Mouse (Mus musculus): Measurements from ENCODE around the gene Mpig6b. TPM values are rescaled to one million over a fixed set of nuclear protein-coding genes. Genes with fewer than 3 reads are reported as not detected.

Gene Mpig6b
- polyA plus RNA-seq (2012; ENCODE audit: insufficient read depth, insufficient read length, missing spikeins) = not detected in 2 replicates

- H3K4me3 ChIP-seq (ENCODE audit: insufficient read depth, low read depth, low read length) = peak within 1 kb of the TSS; percentile 42
- no peak within 1 kb of the TSS for H3K27ac ChIP-seq (replicated peaks; ENCODE audit: low read depth, low read length)
- H3K4me1 ChIP-seq (ENCODE audit: control insufficient read depth, insufficient read depth, insufficient read length, low read length) = no peaks in the 10 kb centered on the region
Measured at GRCm38 (mm10) chr17:35066084-35066483, at the start of gene Mpig6b. TSS of gene Mpig6b (minus strand) at chr17:35066184.

GRCm38 (mm10) chr17:35115046-35116019 is 49.3 kb upstream of the Mpig6b start, which contains the start of gene Ly6g5b:
TSS of gene Ly6g5b (minus strand) at chr17:35115428.
- Histone ChIP-seq H3K4me1 (ENCODE audit: control insufficient read depth, insufficient read depth, insufficient read length, low read length) (peaks cover 2% of the 10 kb centered on the region; the same call in 1 of the 2 replicates), H3K4me3 (ENCODE audit: insufficient read depth, low read depth, low read length) (no peak within 1 kb of the TSS), H3K27ac (replicated peaks; ENCODE audit: low read depth, low read length) (no peak within 1 kb of the TSS)

- Histone ChIP-seq H3K4me1 (ENCODE audit: control insufficient read depth, insufficient read depth, insufficient read length, low read length) (no peaks in the 10 kb centered on the region), H3K27ac (replicated peaks; ENCODE audit: low read depth, low read length) (no peak overlapping the region), H3K4me3 (ENCODE audit: insufficient read depth, low read depth, low read length) (no peak overlapping the region)
Measured at GRCm38 (mm10) chr17:35111774-35112173, 45.8 kb upstream of the Mpig6b start.

DNA sequence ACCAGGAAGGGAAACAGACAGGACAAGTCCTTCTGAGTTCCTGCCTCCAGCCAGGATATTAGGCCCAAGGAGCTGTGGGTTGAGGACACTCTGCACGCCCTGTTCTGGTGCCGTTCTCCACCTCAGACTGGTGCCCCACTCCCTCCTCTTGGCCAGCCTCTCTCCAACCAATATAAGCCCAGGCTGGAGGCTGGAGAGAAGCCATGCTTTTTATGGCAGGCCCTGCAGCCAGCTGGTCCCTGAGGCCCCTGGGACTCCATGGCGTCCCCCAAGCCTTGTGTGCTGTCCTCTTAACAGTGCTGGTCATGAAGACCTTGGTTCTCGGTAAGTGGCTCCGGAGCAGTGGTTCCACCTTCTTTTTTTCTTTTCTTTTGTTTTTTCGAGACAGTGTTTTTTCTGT is 42.1 kb upstream of the Mpig6b start, which contains the start of gene Ly6g5c:
Gene Ly6g5c, plus strand, starts transcription at position 183 of the 400 bp plus-strand sequence.
- no peak within 1 kb of the TSS for H3K4me3 ChIP-seq (ENCODE audit: insufficient read depth, low read depth, low read length)
- no peaks in the 10 kb centered on the region for H3K4me1 ChIP-seq (ENCODE audit: control insufficient read depth, insufficient read depth, insufficient read length, low read length)
- H3K27ac ChIP-seq (replicated peaks; ENCODE audit: low read depth, low read length) = no peak within 1 kb of the TSS

DNA sequence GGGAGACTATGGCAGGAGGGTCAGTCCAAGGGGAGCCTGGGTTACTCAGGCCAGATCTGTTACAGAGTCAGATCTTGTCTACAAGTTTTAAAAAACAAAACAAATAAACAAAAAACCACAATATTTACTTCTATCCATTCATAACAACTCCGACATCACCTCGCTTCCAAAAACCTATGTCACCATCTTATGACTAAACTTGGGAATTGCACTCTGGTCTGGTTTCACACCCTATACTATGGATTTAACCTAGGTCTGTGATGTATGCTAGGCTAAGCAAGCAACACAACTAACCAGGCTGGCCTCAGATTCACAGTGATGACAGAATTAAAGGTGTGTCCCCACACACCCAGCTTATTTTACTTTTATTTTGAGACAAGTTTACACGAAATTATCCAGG is 40.5 kb upstream of the Mpig6b start:
- no peaks in the 10 kb centered on the region for H3K4me1 ChIP-seq (ENCODE audit: control insufficient read depth, insufficient read depth, insufficient read length, low read length)
- no peak overlapping the region for H3K4me3 ChIP-seq (ENCODE audit: insufficient read depth, low read depth, low read length)
- H3K27ac ChIP-seq (replicated peaks; ENCODE audit: low read depth, low read length) = no peak overlapping the region

GRCm38 (mm10) chr17:35105740-35106389 is 39.9 kb upstream of the Mpig6b start:
- Histone ChIP-seq H3K4me3 (ENCODE audit: insufficient read depth, low read depth, low read length) (no peak overlapping the region), H3K4me1 (ENCODE audit: control insufficient read depth, insufficient read depth, insufficient read length, low read length) (no peaks in the 10 kb centered on the region), H3K27ac (replicated peaks; ENCODE audit: low read depth, low read length) (no peak overlapping the region)

GRCm38 (mm10) chr17:35104754-35105153 is 38.8 kb upstream of the Mpig6b start:
- no peak overlapping the region for H3K27ac ChIP-seq (replicated peaks; ENCODE audit: low read depth, low read length)
- H3K4me3 ChIP-seq (ENCODE audit: insufficient read depth, low read depth, low read length) = no peak overlapping the region
- no peaks in the 10 kb centered on the region for H3K4me1 ChIP-seq (ENCODE audit: control insufficient read depth, insufficient read depth, insufficient read length, low read length)

DNA sequence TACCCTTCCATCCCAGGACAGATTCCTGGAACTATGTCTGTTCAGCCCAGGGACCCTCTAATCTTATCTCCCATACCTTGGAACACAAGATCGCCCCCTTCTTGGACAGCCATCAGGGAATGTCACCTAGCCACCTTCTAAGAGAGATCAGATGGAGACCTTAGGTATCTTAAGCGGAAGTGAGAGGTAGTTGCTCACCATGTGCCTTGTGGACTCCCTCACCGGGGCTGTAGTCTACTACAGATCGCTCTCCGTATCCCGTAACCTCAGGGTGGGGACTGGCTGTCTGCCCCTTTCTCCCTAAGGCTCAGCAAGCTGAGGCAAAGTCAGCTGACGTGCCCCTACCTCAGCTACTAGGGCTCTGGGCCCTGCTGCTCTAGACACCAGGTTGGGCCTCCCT is 38.1 kb upstream of the Mpig6b start:
- Histone ChIP-seq H3K4me3 (ENCODE audit: insufficient read depth, low read depth, low read length) (no peak overlapping the region), H3K27ac (replicated peaks; ENCODE audit: low read depth, low read length) (no peak overlapping the region)

GRCm38 (mm10) chr17:35103221-35103690 is 37.3 kb upstream of the Mpig6b start:
- Histone ChIP-seq H3K4me1 (ENCODE audit: control insufficient read depth, insufficient read depth, insufficient read length, low read length) (no peaks in the 10 kb centered on the region), H3K27ac (replicated peaks; ENCODE audit: low read depth, low read length) (no peak overlapping the region), H3K4me3 (ENCODE audit: insufficient read depth, low read depth, low read length) (no peak overlapping the region)

More for the DNA sequence above, 38.1 kb upstream of the Mpig6b start:
- H3K4me1 ChIP-seq (ENCODE audit: control insufficient read depth, insufficient read depth, insufficient read length, low read length) = no peaks in the 10 kb centered on the region

DNA sequence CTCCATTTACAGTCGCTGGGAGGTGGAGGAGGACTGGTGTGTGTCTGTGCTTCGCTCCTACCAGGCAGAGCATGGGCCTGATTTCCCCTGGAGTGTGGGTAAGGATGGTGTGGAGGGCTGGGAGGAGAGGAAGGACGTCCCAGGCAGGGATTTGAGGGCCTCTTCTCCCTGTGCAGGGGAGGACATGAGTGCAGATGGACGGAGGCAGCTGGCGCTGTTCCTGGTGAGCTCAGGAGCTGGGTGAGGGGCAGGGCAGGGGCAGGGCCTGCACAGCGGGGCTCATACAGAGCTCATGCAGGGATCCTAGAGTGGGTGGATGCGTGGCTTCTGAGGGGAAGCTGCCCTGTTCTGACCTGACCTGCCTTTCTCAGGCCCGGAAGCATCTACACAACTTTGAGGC is 36.3 kb upstream of the Mpig6b start:
- Histone ChIP-seq H3K4me1 (ENCODE audit: control insufficient read depth, insufficient read depth, insufficient read length, low read length) (no peaks in the 10 kb centered on the region), H3K27ac (replicated peaks; ENCODE audit: low read depth, low read length) (no peak overlapping the region), H3K4me3 (ENCODE audit: insufficient read depth, low read depth, low read length) (no peak overlapping the region)

DNA sequence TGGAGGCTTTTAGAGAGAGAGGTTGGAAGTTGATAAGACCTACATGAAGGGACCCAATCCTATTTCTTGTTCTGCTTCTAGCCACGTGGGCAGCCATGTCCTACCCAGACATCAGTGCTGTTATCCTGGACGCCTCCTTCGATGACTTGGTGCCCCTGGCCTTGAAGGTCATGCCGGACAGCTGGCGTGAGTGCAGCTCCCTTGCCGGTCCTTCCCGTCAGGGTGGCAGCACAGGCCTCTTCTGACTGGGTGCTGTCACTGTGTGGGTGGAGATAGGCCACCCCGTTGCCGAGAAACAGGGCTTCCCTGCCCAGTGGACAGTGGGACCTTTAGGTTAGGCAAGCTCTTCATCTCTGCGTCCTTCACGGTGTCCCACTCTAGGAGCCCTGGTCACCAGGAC is 35.2 kb upstream of the Mpig6b start:
- Histone ChIP-seq H3K4me1 (ENCODE audit: control insufficient read depth, insufficient read depth, insufficient read length, low read length) (no peaks in the 10 kb centered on the region), H3K27ac (replicated peaks; ENCODE audit: low read depth, low read length) (no peak overlapping the region), H3K4me3 (ENCODE audit: insufficient read depth, low read depth, low read length) (no peak overlapping the region)

DNA sequence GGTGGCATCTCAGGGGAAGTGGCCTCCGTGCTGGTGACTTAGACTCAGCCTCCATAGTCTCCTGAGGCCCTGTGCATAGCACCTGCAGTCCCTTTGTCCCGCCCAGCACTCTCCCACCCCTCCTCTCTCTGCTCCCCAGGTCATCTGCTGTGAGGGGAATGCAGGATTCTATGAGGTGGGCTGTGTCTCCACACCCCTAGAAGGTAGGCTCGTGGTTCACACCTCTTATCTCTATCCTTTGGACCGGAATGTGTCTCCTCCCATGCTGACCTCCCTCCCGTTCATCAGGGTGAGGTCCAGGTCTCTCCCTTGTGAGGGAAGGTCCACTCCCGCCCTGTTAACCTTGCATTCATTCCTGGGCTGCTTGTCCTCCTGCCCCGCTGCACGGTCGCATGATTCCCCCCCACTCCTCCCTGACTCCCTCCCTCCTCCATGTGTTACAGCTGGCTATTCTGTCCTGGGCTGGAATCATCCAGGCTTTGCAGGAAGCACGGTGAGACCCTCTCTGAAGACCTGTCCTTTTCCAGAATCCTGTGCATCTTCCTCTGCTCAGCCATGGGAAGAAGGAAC is 34.3 kb upstream of the Mpig6b start:
- H3K4me3 ChIP-seq (ENCODE audit: insufficient read depth, low read depth, low read length) = no peak overlapping the region
- no peaks in the 10 kb centered on the region for H3K4me1 ChIP-seq (ENCODE audit: control insufficient read depth, insufficient read depth, insufficient read length, low read length)
- no peak overlapping the region for H3K27ac ChIP-seq (replicated peaks; ENCODE audit: low read depth, low read length)

- Histone ChIP-seq H3K27ac (replicated peaks; ENCODE audit: low read depth, low read length) (no peak overlapping the region), H3K4me1 (ENCODE audit: control insufficient read depth, insufficient read depth, insufficient read length, low read length) (no peaks in the 10 kb centered on the region), H3K4me3 (ENCODE audit: insufficient read depth, low read depth, low read length) (no peak overlapping the region)
Measured at GRCm38 (mm10) chr17:35097164-35097655, 31.2 kb upstream of the Mpig6b start.

GRCm38 (mm10) chr17:35096597-35096996 is 30.6 kb upstream of the Mpig6b start:
- Histone ChIP-seq H3K4me1 (ENCODE audit: control insufficient read depth, insufficient read depth, insufficient read length, low read length) (no peaks in the 10 kb centered on the region), H3K4me3 (ENCODE audit: insufficient read depth, low read depth, low read length) (no peak overlapping the region), H3K27ac (replicated peaks; ENCODE audit: low read depth, low read length) (no peak overlapping the region)
